Mouse (Mus musculus): ENCODE measurements around the gene Noct.

- TF ChIP-seq CTCF (IDR thresholded peaks at IDR 0.05; ENCODE audit: low read depth) (no peak), EP300 (IDR thresholded peaks at IDR 0.05; ENCODE audit: low read depth) (no peak)
These were observed 11.1 kb upstream of the Noct start for GRCm38 (mm10) chr3:51213111-51213510.
